Mouse (Mus musculus): Measurements from ENCODE around the gene Fancc.
A peak's percentile ranks its signal among the peaks of the same experiment; 100 is the strongest.

The Fancc gene

DNA sequence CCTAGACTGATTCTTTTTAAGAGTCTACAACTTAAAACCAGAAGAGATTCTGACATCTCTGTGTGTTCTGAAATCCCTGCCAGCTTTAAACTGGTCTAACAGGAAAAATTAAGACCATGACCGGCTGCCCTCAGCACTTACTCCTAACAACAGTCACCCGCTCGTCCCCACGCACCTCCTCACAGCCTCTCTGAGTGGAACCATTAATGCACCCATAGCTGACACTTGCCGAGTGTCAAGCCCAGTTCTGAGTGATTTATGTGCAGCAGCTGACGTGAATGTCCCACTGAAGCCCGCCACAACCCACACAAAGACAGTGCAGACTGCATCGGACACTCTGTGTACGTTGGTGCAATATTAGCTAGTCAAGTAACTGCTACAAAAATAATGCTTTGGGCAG is 251.9 kb downstream of the Fancc start:
- DNase-seq (ENCODE audit: low spot score), result no peak

DNA sequence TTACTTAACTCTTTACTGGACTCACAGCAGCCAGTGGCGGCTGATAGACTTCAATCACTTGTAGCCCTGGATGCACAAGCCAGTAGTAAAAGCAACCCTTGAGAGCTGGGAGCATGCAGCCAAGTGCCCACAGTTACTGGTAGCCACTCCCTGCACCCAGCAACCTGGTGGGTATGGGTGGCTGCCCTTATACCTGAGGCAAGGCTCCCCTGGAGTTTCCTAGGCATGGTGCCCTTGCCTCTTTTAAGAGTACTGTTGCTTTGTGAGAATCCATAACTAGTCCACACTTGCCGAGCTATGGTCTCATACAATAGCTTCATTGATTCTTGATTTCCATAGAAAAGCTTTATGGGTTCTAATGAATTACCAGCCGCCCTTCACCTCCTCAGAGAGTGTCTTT is 252.7 kb downstream of the Fancc start:
- DNase-seq (ENCODE audit: low spot score), result no peak

DNA sequence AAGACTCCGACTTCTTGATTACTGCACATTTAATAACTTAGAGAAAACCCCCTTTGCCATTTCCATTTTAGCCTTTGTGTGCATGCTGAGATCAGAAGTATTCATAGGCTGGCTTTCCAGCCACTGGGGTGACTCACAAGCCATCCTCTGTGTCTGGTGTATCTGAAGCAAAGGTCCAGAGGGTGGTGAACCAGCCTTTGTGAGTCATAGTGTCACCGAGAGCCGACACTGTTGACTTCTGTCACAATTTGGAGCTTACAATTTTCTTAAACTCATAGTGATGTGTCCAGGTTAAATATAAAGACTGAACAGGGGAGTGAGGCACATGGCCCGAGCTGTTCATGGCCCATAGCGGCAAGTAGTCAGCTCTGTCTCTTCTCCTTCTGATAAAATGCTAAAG is 253.5 kb downstream of the Fancc start:
- peak; percentile 52 for DNase-seq (ENCODE audit: low spot score)

DNA sequence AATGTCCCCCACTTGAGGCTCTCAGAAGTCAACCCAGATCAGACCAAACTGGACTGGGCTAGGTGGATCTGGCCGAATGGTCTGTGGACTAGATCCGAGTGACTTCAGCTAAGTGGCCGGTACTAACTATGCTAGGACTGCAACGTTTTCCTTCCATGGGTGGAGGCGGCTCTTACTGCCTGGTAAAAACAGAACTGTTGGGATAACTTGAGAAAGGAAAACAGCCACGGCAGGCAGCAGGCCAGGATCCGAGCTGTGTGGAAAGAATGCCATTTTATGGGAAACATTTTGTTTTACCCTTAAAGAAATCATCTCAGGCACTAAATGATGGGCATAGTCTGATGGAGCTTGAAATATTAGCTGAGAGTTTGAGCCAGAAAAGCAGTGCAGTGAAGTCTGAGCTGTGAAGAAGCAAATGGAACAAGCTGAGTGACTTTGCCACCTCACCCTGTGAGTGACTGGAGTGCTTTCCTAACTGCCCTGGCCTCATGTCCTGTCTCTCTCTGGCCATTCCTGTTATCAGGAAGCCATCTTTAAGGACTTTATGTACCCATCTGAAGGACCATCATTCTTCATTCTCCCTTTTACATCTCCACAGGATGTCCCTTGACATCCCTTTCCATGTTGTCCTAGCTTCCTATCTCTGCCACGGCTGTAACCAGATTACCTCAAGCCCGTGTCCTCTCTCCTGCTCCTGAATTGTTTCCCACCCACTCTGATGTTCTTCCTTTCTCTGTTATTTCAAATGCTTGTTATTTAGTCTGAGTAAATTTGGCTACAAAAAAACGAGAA is 254.5 kb downstream of the Fancc start:
- no peak for DNase-seq (ENCODE audit: low spot score)

DNA sequence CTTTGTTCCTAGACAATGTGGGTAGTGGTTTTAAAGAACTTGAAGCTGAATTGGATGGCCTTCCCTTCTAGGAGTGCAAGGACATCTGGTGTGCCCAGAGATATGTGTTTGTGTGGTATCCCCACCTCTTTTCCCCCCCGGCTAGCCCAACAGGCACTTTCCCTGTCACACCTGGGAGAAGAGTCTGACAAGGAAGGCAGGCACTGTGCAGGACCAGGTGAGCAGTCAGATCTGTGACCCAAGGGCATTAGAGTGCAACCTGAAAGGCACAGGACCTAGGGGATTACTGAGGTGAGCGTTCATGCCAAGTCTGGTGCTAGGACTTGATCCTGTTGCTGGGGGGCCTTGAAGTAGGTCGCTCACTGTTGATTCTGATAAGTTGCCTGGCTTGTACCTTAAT is 255.4 kb downstream of the Fancc start:
- no peak for DNase-seq (ENCODE audit: low spot score)

DNA sequence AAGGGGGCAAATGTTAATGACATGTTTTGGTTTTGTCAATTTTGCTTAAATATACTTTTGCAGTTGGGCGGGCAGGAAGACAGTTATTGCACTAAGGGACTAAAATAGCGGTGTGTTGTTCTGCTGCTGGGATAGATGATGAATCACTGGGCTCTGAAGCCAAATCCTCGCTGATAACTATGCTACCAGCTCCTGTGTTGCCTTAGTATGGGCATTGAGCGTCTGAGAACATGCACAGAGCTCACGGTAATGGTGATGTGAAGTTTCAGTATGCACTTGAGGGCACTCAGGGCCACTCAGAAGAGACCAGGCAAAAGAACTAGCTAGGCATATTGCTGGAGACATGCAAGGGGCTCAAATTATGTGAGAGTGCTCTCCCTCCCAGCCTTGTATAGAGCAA is 256.2 kb downstream of the Fancc start:
- peak; percentile 14 for DNase-seq (ENCODE audit: low spot score)

DNA sequence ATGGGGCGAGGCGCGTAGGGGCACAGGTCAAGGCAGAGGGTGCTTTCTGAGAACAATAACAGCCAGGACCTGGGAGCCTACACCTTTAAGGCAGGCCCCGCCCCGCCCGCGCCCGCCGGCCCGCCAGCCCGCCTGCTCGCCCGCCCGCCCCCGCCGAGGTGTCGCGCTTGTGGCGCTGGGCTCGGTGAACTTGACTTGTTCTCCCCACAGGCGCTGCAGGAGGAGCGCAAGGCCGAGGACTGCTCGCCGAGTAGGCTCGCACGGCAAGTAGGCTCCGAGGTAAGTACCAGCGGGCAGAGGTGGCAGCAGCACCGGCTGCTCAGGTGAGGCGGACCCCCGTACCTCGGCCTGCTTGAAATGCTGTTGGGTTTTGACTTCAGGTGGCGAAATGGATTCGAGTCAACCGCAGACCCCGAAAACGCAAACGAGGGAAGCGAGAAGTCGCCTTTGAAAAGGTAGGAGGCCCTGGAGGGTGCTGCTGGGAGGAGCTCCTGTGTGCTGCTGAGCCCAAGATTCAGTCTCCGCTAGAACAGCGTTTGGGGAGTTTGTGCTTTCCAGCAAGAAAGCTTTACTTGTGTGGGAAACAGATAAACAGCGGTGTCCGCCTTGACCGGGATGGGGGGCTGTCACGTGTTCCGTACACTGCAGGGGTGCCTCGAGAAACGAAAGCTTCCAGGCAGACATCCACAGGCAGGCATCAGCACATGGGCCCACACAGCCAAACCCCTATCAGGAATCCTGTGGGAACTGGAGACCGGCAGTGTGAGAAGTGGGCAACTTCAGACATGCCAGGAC is 257.0 kb downstream of the Fancc start:
- peak; percentile 44 for DNase-seq (ENCODE audit: low spot score)

DNA sequence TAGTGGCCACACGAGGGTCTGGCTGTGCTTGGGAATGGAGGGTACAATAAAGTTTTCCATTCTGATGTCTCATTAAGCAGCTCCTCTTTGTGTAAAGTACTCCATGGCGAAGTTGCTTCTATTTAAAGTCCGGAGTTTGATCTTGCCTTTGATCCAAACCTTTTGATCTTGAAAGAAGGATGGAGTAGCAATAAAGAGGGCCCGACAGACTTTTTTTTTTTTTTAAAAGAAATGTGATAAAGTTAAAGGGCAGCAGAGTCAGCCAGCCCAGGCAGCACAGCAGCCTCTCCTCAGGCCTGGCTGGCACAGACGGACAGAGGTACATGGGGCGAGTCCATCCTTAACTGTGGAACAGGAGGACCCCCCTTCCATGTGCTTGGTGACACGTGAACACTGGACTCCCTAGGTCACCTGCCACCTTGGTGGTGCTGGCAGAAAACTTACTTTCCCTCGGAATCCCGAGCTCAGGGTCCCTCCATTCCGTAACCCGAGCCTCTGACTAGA is 257.7 kb downstream of the Fancc start:
- no peak for DNase-seq (ENCODE audit: low spot score)

DNA sequence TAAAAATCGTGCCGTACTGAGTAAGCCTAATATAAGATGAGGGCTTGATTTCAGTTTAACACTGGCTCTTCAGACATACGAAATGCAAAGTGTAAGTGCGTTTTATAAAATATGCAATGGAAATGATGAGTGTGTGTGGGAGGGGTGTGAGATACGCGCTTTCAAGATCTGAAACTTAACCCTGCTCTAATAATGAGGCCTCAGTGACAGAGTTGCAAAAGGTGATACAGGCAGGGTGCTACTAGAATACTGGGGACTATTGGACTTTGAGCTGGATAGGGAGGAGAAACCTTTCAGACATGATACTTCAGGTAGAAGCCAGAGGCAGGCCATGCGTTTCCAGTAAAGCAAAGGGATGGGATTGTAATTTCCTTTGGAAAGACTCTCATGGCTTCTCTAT is 259.0 kb downstream of the Fancc start:
- DNase-seq (ENCODE audit: low spot score), result no peak

DNA sequence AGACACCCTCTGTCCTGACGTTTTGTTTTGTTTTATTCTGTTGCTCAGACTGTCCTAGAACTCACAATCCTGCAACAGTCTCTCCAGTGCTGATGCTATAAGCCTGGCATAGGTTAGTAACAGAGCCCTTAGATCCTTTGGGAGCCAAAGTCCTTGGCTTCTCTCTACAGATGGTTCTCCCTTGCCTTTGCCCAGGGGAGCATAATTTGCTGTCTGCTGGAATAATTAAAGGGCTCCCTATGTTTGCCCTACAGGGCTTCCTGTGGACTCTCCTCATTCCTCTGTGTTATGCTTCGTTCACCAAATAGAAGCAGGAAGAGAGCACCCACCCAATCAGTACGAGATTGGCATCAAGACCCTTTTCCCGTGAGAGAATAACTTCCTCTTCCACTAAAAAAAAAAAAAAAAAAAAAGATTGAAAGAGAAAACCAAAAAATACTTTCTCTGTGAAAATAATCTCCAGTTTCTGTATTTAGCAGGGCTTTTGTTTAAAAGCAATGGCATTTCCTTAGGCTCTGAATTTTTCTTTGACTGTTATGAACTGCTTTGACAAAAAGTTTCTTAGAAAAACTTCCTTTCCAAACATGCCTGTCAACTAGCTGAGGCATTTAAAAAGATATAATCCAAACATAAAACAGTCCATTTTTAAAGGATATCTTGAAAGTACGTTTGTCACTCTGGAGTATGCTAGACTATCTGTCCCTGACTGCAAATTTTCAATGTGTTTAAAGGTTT is 260.8 kb downstream of the Fancc start:
- DNase-seq (ENCODE audit: low spot score), result no peak

DNA sequence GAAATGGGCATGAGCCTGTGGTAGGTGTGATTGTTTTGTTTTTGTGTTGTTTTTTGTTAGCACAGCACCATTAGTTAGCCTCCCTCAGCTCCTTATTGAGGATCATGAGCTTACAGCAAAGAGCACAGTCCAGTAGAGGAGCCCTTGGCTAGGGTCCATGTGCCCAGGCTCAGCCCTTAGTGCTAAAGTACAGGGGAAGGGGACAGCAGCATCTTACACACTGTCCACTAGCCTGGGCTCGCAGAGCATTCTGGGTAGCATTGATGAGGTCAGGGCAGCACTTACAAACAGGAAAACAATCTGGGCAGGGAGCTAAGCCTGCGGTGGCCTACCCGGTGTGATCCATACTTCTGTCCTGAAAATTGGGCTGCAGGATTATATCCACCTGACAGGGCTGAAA is 261.5 kb downstream of the Fancc start:
- DNase-seq (ENCODE audit: low spot score), result no peak
